Mouse (Mus musculus) embryo, embryonic 10 days (tissue): Measurements from ENCODE around the gene Trpc4ap.
"Not testable (repeated sequence)": the region's sequence is repeated elsewhere in the genome, so short reads cannot be mapped to it uniquely, and the experiment has no call there.

Experiments
- DNase-seq: peaks from one replicate; pipeline ENCODE4 v3.0.0-alpha.2; 2015; ENCODE audit warnings: low spot score

Trpc4ap gene

GRCm38 (mm10) chr2:155691723-155692493 is at the start of gene Trpc4ap:
Trpc4ap (minus strand) TSS chr2:155692384.
- DNase-seq: peak; percentile 98

GRCm38 (mm10) chr2:155737803-155738202 is 45.6 kb upstream of the Trpc4ap start:
- DNase-seq: no peak

- DNase-seq: no peak
Measured at GRCm38 (mm10) chr2:155736936-155737335, 44.8 kb upstream of the Trpc4ap start.

GRCm38 (mm10) chr2:155735766-155736165 is 43.6 kb upstream of the Trpc4ap start, which contains the start of gene Gm17581:
Gm17581 (minus strand) TSS chr2:155735866.
- not testable (repeated sequence) for DNase-seq

GRCm38 (mm10) chr2:155735080-155735479 is 42.9 kb upstream of the Trpc4ap start:
- DNase-seq: no peak

- peak; percentile 97 for DNase-seq
Measured at GRCm38 (mm10) chr2:155729158-155729645, 37.0 kb upstream of the Trpc4ap start, which contains the start of gene Edem2. Edem2 (minus strand) TSS chr2:155729475.

GRCm38 (mm10) chr2:155728742-155729141 is 36.6 kb upstream of the Trpc4ap start:
- DNase-seq: no peak

GRCm38 (mm10) chr2:155727764-155728395 is 35.7 kb upstream of the Trpc4ap start:
- DNase-seq: no peak

- no peak for DNase-seq
Measured at GRCm38 (mm10) chr2:155726302-155726701, 34.1 kb upstream of the Trpc4ap start.

GRCm38 (mm10) chr2:155724526-155724925 is 32.3 kb upstream of the Trpc4ap start:
- no peak for DNase-seq

GRCm38 (mm10) chr2:155724036-155724435 is 31.9 kb upstream of the Trpc4ap start:
- DNase-seq: no peak

GRCm38 (mm10) chr2:155720585-155720984 is 28.4 kb upstream of the Trpc4ap start:
- DNase-seq: no peak

- no peak for DNase-seq
Measured at GRCm38 (mm10) chr2:155717082-155717990, 25.2 kb upstream of the Trpc4ap start.

GRCm38 (mm10) chr2:155710557-155710956 is 18.4 kb upstream of the Trpc4ap start:
- no peak for DNase-seq

- no peak for DNase-seq
Measured at GRCm38 (mm10) chr2:155707251-155707650, 15.1 kb upstream of the Trpc4ap start.

GRCm38 (mm10) chr2:155703630-155704029 is 11.4 kb upstream of the Trpc4ap start:
- DNase-seq: peak; percentile 64

GRCm38 (mm10) chr2:155701399-155701919 is 9.3 kb upstream of the Trpc4ap start:
- DNase-seq: no peak

- not testable (repeated sequence) for DNase-seq
Measured at GRCm38 (mm10) chr2:155698443-155698842, 6.3 kb upstream of the Trpc4ap start.

- no peak for DNase-seq
Measured at GRCm38 (mm10) chr2:155696851-155697250, 4.7 kb upstream of the Trpc4ap start.

GRCm38 (mm10) chr2:155696091-155696558 is 3.9 kb upstream of the Trpc4ap start:
- DNase-seq: peak; percentile 92

GRCm38 (mm10) chr2:155695316-155695715 is 3.1 kb upstream of the Trpc4ap start:
- DNase-seq: no peak

GRCm38 (mm10) chr2:155694564-155694963 is 2.4 kb upstream of the Trpc4ap start:
- no peak for DNase-seq
